Mouse (Mus musculus): ENCODE measurements around the gene Hist3h2a.

The Hist3h2a gene

DNA sequence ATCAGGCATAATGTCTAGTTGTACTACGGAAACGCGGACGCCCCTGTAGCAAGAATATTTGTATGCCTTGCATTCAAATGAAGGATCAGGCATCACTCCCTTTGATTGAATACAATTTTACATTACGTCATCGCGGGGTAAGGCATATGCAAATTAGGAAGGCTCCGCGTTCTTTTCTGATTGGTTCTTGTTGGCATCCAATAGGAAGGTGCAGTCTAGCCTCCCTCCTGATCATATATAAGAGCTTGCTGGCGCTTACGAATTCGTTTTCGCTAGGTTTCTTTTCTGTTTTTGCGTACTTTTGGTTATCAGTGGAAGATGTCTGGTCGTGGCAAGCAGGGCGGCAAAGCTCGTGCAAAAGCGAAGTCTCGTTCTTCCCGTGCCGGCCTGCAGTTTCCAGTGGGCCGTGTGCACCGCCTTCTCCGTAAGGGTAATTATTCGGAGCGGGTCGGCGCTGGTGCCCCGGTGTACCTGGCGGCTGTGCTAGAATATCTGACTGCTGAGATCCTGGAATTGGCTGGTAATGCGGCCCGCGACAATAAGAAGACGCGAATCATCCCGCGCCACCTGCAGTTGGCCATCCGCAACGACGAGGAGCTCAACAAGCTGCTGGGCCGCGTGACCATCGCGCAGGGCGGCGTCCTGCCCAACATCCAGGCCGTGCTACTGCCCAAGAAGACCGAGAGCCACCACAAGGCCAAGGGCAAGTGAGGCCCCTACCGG lies at the start of gene Hist3h2a, which contains the start of gene Trim17:
Hist3h2a (plus strand) TSS at position 266 of the 723 bp plus-strand sequence.
Trim17 (plus strand) TSS at position 266 of the 723 bp plus-strand sequence.
- DNase-seq, result peak; percentile 88 to 94

DNA sequence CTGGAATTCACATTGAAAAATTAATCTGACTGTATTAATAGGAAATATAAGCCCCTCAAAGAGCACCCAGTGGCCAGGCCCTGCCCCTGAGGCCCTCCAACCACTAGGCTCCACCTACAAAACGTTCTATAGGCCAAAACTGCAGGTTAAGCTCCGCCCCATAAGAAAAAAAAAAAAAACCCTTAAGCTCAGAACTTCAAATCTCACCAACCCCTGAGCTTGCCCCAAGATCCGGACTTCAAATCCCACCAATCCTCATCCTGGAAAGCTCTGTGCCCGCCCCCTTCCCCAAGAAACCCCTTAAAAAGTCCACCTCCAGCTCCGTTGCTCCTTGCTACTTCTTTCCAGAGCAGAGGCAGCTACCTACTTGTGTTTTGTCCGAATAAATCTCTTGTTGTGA lies 49.6 kb upstream of the Hist3h2a start:
- DNase-seq, result peak; percentile 43 to 60

DNA sequence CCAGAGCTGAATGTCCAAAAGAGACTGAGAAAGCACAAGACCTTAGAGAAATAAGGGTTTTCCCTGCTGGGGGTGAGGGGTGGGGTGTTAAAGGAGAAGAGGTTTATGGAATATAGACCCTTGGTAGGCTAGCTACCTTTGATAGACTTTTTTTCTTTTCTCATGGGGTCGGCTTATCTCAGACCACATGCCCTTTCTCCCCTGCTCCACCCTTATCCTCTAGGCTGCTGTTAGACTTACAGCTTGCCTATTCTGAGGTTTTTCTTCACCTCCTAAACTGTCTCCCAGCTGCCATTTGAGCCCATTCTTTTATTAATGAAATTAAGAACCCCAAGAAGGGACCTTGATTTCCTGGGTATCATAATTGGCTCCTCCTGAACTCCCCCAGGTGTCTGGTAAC lies 40.7 kb upstream of the Hist3h2a start:
- DNase-seq, result no peak

DNA sequence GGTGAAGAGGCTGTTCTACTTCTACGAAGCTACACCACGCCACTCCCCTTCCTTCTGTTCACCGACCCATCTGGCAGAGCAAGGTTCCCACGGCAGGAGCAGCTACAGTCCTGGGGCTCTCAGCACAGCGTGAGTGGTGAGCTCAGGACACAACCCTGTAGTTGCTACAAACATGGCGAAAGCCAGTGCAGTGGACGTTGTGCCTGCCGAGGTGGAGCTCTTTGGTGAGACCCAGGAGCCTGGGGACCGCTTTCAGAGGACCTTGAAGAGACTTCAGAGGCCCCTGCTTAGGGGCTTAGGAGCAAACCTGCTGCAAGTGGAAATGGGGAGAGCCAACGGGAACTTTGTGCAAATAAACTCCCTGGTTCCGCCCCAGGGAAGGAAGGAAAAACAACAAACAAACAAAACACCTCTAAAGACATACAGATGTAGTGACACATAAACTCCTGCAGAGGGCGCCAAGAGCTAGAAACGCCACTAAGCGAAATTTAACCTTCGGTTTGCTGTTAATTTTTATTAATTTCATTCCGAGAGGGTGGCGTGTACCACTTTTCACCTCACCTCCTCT lies 39.9 kb upstream of the Hist3h2a start:
- peak; percentile 49 to 59 for DNase-seq

DNA sequence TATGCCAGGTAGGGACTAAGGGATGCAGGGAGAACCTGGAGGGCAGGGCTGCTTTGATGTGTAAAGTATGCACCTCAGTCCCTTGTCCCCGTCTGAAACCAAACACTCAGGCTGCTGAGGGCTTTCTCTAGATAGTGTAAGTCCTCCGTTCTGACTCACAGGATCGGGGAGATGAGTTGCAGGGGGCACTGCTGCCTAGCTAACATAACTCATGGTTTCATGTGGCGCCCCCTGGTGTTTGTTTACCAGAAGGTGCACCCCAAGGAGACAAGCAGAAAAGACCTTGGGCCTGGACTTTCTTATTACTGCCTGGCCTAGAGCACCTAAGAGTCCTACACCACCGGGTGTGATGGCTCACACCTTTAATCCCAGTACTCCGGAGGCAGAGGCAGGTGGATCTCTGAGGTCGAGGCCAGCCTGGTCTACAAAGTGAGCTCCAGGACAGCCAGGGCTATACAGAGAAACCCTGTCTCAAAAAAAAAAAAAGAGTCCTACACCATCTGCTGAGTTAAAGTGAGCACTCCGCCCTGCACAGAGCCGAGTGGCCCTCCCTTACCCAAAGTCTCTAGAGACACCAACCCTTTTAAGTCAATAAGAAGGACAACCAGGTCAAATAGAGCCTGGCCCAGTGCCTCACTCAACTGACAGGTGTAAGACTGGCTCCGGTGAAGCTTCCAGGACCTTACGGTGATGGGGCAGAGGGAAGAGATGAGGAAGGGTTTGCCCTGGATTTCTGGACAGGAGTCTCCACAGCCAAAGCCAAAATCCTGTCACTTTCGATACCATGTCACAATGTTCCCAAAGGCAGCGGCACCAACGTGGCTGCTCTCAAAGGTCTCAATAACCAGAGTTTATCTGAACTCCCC lies 37.4 kb upstream of the Hist3h2a start:
- peak; percentile 52 to 69 for DNase-seq

DNA sequence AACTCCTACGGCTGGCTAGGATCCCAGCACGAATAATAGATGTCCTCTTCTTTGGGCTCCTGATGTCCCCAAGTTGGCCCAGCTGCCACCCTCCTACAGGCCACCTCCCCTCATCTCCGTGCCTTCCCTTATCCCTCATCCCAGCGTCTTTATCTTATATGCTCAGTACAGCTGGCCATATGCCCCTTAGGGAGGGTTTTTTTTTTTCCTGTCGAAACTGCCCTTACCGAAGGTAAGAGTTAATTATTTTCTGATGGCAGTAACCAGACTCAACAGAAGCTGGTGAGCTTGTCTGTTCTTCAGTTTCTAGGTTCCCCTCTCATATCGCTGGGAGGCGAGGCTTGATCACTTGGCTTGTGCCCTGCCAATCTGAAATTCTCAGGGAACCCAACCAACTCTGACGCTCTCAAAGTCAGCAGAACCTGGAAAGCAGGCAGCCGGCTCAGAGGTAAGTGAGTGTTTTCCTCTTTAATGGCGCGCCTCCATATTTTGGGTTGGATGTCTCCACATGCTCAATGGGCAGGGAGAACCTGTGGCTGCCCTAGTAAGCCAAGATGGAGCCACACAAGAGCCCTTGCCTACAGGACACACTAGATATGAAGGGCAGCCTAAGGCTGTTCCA lies 36.6 kb upstream of the Hist3h2a start, which contains the start of gene Btnl10:
Btnl10 (plus strand) TSS at position 164 of the 622 bp plus-strand sequence.
- DNase-seq, result no peak

DNA sequence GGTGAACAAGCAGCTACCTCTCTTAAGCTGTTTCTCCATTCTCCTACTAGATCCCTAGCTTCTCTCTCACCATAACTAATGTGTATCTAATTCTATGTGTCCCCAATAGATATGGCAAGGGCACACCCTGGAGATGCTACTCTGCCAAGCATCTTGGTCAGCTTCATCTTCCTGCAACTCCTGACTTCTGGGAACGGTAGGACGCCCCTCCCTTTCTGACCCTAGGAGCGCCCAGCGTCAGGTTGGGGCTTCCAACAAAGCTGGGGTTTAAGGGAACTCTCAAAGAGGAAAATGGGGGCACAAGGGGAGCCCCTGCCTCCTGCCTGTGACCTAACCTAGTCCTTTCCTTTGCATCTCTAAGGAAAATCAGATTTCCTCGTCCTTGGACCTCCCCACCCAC lies 35.7 kb upstream of the Hist3h2a start:
- no peak for DNase-seq

DNA sequence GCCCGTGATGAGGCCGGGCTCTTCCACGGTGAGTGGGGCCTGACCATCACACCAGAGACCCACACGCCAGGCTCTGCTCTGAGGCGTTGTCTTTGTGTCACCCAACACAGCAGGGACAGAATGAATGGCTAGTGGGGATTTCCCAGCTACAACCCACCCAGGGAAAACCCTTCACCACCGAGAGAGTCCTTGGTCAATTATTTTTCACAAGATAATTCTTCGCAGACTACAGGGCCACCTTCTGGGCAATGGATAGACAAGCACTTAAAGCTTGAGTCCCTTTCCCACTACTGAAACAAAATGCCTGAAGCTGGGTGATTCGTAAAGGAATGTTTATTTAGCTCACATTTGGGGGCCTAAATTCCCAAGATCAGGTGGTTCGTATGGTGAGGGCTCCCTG lies 32.1 kb upstream of the Hist3h2a start:
- DNase-seq, result no peak

DNA sequence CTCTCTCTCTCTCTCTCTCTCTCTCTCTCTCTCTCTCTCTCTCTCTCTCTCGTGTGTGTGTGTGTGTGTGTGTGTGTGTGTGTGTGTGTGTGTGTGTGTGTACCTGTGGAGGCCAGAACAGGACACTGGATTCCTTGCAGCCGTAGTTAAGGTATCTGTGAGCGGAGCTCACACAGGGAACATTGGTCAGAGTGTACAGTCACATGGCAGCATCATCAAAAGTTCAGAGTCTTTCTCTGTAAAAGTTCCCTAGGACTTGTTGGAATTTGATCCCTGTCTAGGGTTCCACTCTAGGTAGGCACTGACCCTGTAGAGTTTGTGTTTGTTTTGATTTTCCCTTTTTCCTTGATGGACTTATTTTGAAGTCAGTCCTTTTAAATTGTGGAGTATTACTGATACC lies 27.8 kb upstream of the Hist3h2a start:
- no peak for DNase-seq

DNA sequence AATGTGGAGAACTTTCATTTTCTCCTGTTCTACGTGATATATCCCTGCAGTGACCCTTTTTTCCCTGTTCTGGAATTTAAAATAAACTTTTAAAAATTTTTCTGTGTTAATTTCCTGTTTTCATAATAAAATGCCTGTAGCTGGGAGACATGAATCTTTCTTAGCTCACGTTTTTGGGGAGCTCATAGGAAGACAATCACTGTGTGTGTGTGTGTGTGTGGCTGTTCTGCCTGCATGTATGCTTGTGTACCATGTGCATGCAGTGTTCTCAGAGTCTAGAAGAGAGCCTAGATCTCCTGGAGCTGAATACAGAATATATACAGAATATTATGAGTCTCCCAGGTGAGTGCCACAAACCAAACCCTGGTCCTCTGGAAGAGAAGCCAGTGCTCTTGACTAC lies 27.4 kb upstream of the Hist3h2a start:
- no peak for DNase-seq

DNA sequence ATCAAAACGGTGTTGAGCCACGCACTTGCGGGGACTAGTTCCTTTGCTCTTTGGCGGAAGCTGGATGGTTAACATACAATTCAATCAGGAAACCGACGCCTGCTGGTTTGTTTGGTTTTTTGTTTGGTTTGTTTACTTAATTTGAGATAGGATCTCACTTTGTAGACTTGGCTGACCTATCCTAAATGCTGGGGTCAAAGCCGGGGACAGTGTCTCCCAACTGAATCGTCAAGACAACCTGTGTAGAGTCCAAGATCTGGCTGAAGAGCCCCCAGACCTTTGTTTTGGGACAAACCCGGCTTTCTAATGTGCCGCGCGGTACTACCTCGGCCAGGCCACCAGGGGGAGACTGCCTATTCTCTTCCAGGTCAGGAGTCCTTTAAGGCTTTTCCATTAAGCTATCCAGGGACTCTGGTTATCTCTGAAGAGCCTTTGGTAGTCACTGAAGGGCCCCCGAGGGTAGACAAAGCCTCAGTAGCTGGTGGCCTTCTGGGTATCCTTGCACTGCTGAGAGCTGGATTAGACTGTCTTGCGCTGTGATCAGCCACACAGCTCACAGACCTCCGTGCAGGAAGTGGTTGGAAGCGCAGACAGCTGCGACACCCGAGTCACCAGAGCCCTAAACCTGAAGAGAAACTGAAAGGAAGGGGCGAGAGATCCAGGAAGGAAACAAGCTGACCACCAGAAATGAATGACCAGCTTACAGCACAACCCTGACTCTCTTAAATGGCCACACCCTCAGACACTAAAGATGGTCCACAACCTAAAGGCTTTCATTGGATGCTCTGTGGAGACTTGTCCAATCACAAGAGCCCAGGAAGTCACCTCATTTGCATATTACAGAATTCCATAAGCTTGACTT lies 26.5 kb upstream of the Hist3h2a start:
- peak; percentile 72 to 79 for DNase-seq

DNA sequence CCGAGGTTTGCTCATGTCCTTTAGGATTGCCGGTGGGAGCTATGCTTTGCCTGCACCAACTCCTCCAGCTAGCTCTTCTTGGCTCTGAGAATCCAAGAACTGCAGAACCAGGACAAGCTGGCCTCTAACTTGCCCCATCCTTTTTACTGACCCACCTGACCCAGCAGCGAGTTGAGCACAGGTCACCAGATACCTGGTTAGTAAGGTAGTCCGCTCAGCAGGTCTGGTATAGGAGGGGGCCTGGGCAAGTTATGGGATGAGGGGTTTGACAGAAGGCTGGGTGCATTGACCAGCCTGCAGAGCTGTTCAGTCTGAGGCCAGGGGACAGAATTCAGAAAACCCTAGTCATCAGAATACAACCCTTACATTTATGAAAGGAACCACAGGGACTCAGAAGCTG lies 25.4 kb upstream of the Hist3h2a start:
- DNase-seq, result no peak

DNA sequence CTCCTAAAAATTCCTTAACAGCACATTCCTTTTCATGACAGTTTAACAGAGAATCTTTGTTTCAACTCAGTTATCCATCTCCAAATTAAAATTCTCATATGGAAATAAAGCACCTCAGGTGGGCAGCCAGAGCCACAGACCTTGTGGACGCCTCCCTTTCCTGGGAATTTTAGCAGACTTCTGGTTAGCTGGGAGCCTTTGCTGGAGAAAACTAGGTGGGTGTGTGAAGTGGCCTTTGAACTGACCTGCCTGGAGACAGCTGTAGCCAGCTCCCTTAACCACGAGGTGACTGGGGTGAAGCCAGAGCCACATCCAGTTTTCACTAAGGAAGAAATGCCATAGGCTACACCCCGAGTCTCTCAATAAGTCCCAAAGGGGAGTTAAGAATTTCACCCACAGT lies 24.8 kb upstream of the Hist3h2a start:
- no peak for DNase-seq

DNA sequence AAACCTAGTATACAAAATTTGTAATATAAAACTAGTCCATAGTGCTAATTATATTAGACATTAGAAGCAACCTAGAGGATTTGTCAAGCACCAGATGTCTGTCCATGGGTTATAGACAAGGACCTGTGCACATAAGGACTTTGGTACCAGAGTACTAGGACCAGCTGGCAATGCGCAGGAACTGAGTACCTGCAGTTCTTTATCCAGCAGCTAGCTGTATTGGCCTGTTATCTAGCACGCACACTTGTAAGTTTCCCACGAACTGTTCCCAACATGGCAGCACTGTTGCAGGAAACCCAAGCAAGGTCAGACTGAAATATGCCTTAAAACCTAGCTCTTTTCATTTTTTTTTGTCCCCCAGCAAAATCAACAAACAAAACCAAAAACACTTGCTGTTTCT lies 24.2 kb upstream of the Hist3h2a start:
- no peak for DNase-seq

DNA sequence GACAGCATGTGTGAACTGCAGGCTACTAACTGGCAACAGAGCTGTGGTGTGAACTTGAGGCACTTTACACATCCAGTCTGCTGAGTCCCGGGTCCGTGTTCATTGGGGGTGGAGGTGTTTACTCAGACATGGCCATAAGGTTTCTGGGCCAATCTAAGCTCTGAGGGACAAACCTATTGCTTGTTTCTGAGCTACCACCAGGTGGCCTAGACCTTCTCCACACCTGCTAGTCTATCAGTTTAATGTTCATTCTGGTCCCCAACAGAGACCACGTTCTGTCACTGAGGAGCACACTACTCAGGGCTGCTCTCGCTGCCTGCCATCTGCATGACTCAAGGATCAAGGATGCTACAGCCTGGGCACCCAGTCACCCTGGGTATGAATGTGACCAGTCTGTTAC lies 22.9 kb upstream of the Hist3h2a start:
- DNase-seq, result no peak

DNA sequence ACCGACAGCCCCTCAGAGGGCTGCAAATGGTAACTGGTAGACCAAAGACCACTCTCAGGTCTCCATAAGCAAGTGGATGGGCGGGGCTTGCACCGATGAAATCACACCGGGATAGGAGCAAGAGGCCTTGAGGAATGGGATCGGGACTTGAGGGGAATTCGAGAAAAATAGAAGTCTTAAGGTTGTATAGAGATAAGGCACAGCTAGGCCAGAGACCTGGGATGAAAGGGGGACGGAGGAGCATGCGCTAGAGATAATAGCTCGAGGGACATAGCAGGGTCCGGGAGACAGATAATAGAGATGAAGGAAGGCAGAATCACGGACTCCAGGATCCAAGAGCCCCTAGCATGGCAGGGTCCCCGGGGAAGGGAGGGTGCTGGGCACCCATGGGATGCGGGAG lies 16.6 kb upstream of the Hist3h2a start:
- peak; percentile 37 to 47 for DNase-seq

DNA sequence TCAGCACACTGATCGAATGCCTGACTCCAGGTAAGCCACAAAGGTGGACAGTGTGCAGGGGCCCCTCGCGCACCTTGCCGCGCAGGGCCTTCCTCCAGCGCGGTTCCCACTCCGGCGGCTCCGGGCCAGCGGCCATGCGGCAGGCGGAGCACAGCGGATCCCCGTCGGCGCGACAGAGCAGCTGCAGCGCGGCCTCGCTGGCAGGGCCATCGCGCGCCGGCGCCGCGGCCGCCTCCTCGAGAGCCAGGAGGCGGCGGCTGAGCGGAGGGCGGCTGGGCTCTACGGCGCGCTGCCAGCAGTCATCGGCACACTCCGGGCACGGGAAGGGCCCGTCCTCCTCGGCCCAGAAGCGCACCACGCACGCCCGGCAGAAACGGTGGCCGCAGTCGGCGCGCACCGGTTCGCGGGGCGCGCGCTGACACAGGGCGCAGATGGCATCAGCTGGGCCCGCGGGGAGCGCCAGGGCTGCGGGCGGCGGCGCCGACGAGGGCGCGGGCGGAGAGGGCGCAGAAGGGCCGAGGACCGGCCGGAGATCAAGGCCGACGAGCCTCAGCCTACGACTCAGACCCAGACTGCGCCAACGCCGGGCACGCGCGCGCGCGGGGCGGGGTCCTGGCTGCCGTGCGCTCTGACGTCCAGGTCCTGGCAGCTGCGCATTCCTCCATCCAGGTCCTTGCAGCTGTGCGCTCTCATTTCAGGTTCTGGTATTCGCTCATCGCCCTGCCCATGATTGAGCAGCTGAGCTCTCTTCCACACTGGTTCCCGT lies 16.0 kb upstream of the Hist3h2a start, which contains the start of gene Rnf187:
Rnf187 (minus strand) TSS at position 595 of the 766 bp plus-strand sequence.
- peak; percentile 93 to 96 for DNase-seq

DNA sequence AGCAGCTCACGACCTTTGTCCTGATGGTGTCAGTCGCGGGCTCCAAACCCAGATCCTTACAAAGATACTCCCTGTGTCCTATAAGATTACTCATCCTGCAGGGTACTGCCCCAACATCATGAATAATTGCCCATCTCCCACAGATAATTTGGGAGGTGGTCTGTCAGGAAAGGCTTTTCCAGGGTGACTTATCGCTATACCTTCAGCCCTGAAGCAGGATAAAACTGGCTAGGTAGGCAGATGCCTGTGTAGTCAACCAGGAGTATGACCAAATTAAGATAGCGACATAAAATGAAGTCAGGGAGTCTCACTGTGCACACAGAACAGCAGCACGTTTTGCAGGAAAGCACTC lies 15.4 kb upstream of the Hist3h2a start:
- no peak for DNase-seq

DNA sequence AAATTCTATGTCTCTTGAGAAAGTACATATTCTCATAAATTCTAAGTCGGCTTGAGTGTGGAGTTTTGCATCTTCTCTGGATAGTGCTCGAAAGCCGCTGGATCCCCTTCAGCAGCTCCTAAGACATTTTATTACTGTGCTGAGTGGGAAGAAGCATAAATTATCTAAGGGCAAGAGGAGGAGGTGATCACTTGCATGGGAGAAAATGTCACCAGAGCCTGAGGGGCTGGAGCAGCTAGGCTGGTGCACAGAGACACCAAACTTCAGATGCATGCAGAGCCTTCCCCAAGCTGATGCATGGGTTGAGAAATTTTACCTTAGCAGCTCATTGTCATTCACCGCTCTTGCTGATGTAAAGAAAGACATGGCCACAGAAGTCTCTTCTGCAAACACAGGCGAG lies 10.3 kb upstream of the Hist3h2a start:
- no peak for DNase-seq

DNA sequence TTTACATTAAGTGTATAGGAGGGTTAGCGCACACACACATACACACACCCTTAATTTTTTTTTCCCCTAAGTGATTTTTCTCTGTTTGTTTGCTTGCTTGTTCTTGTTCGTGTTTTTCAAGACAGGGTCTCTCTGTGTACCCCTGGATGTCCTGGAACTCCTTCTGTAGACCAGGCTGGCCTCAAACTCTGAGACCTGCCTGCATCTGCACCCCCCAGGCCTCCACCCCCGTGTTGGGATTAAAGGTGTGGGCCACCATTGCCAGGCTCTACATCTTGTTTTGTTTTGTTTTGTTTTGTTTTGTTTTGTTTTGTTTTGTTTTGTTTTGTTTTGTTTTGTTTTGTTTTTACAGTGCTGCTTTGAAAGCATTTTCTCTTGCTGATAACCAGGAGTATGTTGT lies 7.2 kb upstream of the Hist3h2a start:
- no peak for DNase-seq

DNA sequence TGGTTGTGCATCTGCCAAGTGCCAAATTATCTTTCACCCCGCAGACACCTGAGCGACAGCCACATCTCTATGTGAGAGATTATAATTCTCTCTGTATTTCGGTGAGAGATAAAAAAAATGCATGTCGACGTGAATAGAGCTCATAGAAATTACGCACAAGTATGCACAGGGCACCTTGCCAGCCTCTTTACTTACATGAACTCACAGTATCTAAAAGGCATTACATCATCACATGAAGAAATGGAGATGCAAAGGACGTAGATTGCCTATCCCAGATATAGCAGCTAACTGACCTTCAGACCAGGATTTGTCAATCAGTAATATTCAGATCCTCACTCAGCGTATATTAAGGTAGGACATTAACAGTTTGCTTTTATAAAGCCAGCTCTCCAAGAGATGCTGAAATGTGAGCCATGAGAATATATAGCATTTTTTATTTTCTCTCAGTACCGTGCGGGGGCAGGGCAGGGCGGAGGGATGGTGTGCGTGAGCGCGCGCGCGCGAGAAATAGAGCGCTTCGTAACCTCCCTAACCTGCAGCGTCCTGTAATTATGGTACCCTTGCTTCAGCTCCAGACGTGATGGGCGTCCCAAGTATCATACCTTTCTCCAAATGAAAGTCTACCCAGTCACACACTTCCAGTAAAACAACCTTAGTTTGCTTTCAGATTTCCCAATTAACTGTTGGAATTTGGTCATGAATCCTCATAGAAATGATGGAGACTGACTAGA lies 6.5 kb upstream of the Hist3h2a start:
- DNase-seq, result peak; percentile 41 to 54
